Mouse (Mus musculus) myocyte (in vitro differentiated cells): ENCODE measurements at regions not wholly inside any gene's neighbourhood (a gene's known extent, or its start where the extent isn't known, plus 50 kb on each side); places are given as distances from the start of the nearest gene placed in this dataset.

Source experiments
- E2F4 ChIP-seq: IDR thresholded peaks from one replicate; pipeline ENCODE4 v1.6.1; 2011; ENCODE audit warnings: mild to moderate bottlenecking, control low read depth, moderate library complexity; ENCODE audit not compliant: insufficient read depth
- MYOD1 ChIP-seq, 3 experiments: IDR thresholded peaks; one replicate each; pipeline ENCODE4 v1.6.1; 2011; ENCODE audit warnings: control low read depth in 2 of 3, low read depth in 2 of 3, mild to moderate bottlenecking in 2 of 3, moderate library complexity in 1 of 3; ENCODE audit not compliant: insufficient read length in 2 of 3, control insufficient read depth in 1 of 3
- MYOG ChIP-seq, 3 experiments: IDR thresholded peaks; one replicate each; pipeline ENCODE4 v1.6.1; 2011; ENCODE audit warnings: control low read depth in 2 of 3, low read depth in 2 of 3, mild to moderate bottlenecking in 2 of 3; ENCODE audit not compliant: insufficient read length in 2 of 3, control insufficient read depth in 1 of 3, insufficient read depth in 1 of 3
- POLR2A ChIP-seq: IDR thresholded peaks from one replicate; pipeline ENCODE4 v1.6.1; 2011; ENCODE audit warnings: low read depth, mild to moderate bottlenecking, control low read depth, moderate library complexity; ENCODE audit not compliant: insufficient read length
- POLR2AphosphoS2 ChIP-seq: IDR thresholded peaks from one replicate; pipeline ENCODE4 v1.6.1; 2011; ENCODE audit warnings: low read depth, control low read depth; ENCODE audit not compliant: insufficient read length
- USF1 ChIP-seq: IDR thresholded peaks from one replicate; pipeline ENCODE4 v1.6.1; 2011; ENCODE audit warnings: low read depth, mild to moderate bottlenecking, control low read depth, moderate library complexity

DNA sequence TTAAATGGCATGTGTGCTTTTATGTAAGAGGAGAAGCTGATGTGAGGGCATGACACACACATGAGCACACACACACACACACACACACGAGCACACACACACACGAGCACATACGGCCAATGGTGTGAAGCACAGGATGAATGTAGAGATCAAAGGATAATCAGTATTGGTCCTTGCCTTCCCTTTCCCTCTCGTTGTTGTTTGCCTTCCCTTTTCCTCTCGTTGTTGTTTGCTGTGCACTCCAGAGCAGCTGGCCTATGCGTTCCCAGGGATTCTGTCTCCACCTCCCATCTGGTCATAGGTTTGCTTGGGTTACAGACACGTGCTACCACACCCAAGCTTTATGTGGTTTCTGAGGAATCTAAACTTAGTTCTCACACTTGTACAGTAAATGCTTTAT, 165.8 kb downstream of the Enc1 start:
- no peak for TF ChIP-seq POLR2A
- TF ChIP-seq USF1, result no peak
- no peak for TF ChIP-seq E2F4
- TF ChIP-seq MYOD1 (IDR thresholded peaks at IDR 0.05; ENCODE audit: control insufficient read depth in 1 of 3, insufficient read length in 2 of 3, low read depth in 2 of 3), result peak in 2 of 3 experiments; percentile 77 to 80
- TF ChIP-seq MYOG (IDR thresholded peaks at IDR 0.05; ENCODE audit: control insufficient read depth in 1 of 3, insufficient read depth in 1 of 3, insufficient read length in 2 of 3, low read depth in 2 of 3), result peak; percentile 59 to 84 (median 81)
- no peak for TF ChIP-seq POLR2AphosphoS2
